8 mouse cellular contexts compared by ENCODE assay signal in the genomic region with DNA sequence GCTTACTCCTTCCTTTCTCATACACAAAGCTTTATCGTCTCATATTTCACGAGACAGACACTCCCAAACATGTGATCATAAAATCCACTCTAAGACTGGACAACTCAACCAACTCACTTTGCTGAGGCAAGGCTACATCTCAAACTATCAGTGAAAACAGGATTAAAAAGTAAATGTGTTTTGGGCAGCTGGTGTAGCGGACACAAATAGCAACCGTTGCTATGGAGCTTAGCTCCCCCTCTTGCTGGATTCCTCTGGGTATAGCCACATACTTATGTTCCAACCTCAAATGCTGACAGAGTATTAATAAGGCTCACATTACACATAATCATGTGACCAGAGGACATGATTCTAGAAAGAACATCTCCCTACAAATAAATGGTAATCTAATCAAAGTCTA. TPM values are rescaled to one million over a fixed set of nuclear protein-coding genes. Genes with fewer than 3 reads are reported as not detected.
DNase-seq lines count a peak whose midpoint lies in the region; ATAC-seq lines count a peak whose summit lies in the region.

No protein-coding gene starts in this region.

- H3K27ac ChIP-seq in kidney, embryonic 15.5 days = no peak overlapping the region
- H3K27ac ChIP-seq in embryonic facial prominence, embryonic 11.5 days (replicated peaks; ENCODE audit: low read depth, low read length) = no peak overlapping the region
- no peak overlapping the region for H3K27ac ChIP-seq in hindbrain, embryonic 11.5 days (ENCODE audit: low read depth, low read length)
- peak overlapping the region; percentile 44; the same call in 1 of the 2 replicates for H3K27ac ChIP-seq in midbrain, embryonic 12.5 days (replicated peaks)
- H3K27ac ChIP-seq in liver, embryonic 11.5 days (ENCODE audit: low read depth, low read length) = no peak overlapping the region

- DNase-seq in kidney, postnatal 14 days = no peak
- peak; percentile 66 for DNase-seq in embryonic facial prominence, embryonic 11.5 days (ENCODE audit: low spot score)
- DNase-seq in hindbrain, embryonic 11.5 days (ENCODE audit: low spot score) = peak; percentile 43
- DNase-seq in cerebellum, adult 18-20 months = no peak
- DNase-seq in urinary bladder, postnatal 4 days (ENCODE audit: low spot score in 2 of 2) = no peak
- no peak for DNase-seq in liver, embryonic 11.5 days (ENCODE audit: low spot score)

- H3K4me1 ChIP-seq in kidney, embryonic 15.5 days = peaks cover 7% of the 10 kb centered on the region
- no peaks in the 10 kb centered on the region for H3K4me1 ChIP-seq in embryonic facial prominence, embryonic 11.5 days (ENCODE audit: control insufficient read depth, insufficient read depth, low read length)
- no peaks in the 10 kb centered on the region for H3K4me1 ChIP-seq in hindbrain, embryonic 11.5 days (replicated peaks; ENCODE audit: control insufficient read depth, insufficient read depth, low read length)
- H3K4me1 ChIP-seq in midbrain, embryonic 12.5 days = peaks cover 18% of the 10 kb centered on the region
- H3K4me1 ChIP-seq in liver, embryonic 11.5 days (replicated peaks; ENCODE audit: control insufficient read depth, insufficient read depth, low read length) = 0 out of 2 replicates have a peak, but pooled peaks cover 6% of the 10 kb centered on the region

- ATAC-seq in kidney, embryonic 15.5 days (replicated peaks; ENCODE audit: low FRiP score) = peak; percentile 58; the same call in 1 of the 2 replicates
- ATAC-seq in embryonic facial prominence, embryonic 11.5 days (replicated peaks; ENCODE audit: insufficient number of reproducible peaks, low FRiP score, low TSS enrichment, low read depth) = 0 out of 2 replicates have a peak, but pooled peaks have one; percentile 65
- ATAC-seq in hindbrain, embryonic 11.5 days (ENCODE audit: low FRiP score) = peak; percentile 57; the same call in 1 of the 2 replicates
- peak; percentile 73; the same call in 1 of the 2 replicates for ATAC-seq in midbrain, embryonic 12.5 days (ENCODE audit: low FRiP score, low read depth)
- ATAC-seq in liver, embryonic 11.5 days (replicated peaks; ENCODE audit: low FRiP score) = no peak

- no peaks in the 10 kb centered on the region for H3K9me3 ChIP-seq in kidney, embryonic 15.5 days (replicated peaks)
- H3K9me3 ChIP-seq in embryonic facial prominence, embryonic 11.5 days (replicated peaks; ENCODE audit: control insufficient read depth, low read length) = no peaks in the 10 kb centered on the region
- H3K9me3 ChIP-seq in hindbrain, embryonic 11.5 days (ENCODE audit: control insufficient read depth, low read length) = peaks cover 2% of the 10 kb centered on the region; the same call in 1 of the 2 replicates
- H3K9me3 ChIP-seq in midbrain, embryonic 12.5 days = peaks cover 3% of the 10 kb centered on the region; the same call in 1 of the 2 replicates
- no peaks in the 10 kb centered on the region for H3K9me3 ChIP-seq in liver, embryonic 11.5 days (ENCODE audit: control insufficient read depth, low read length)

- H3K27me3 ChIP-seq in kidney, embryonic 15.5 days = no peaks in the 10 kb centered on the region
- no peaks in the 10 kb centered on the region for H3K27me3 ChIP-seq in embryonic facial prominence, embryonic 11.5 days (ENCODE audit: control insufficient read depth, insufficient read depth, low read length)
- no peaks in the 10 kb centered on the region for H3K27me3 ChIP-seq in hindbrain, embryonic 11.5 days (ENCODE audit: control insufficient read depth, insufficient read depth, low read length)
- no peaks in the 10 kb centered on the region for H3K27me3 ChIP-seq in midbrain, embryonic 12.5 days
- H3K27me3 ChIP-seq in liver, embryonic 11.5 days (replicated peaks; ENCODE audit: control insufficient read depth, insufficient read depth, low read length) = no peaks in the 10 kb centered on the region

- H3K4me3 ChIP-seq in kidney, embryonic 15.5 days (replicated peaks) = no peak overlapping the region
- H3K4me3 ChIP-seq in embryonic facial prominence, embryonic 11.5 days (ENCODE audit: low read depth, low read length) = no peak overlapping the region
- no peak overlapping the region for H3K4me3 ChIP-seq in hindbrain, embryonic 11.5 days (ENCODE audit: low read depth, low read length)
- no peak overlapping the region for H3K4me3 ChIP-seq in midbrain, embryonic 12.5 days
- no peak overlapping the region for H3K4me3 ChIP-seq in liver, embryonic 11.5 days (ENCODE audit: low read depth, low read length)

- H3K36me3 ChIP-seq in kidney, embryonic 15.5 days = peaks cover 29% of the 10 kb centered on the region
- H3K36me3 ChIP-seq in embryonic facial prominence, embryonic 11.5 days (replicated peaks; ENCODE audit: control insufficient read depth, insufficient read depth, low read depth, low read length) = peaks cover 3% of the 10 kb centered on the region
- H3K36me3 ChIP-seq in hindbrain, embryonic 11.5 days (ENCODE audit: control insufficient read depth, insufficient read depth, low read length) = peaks cover 14% of the 10 kb centered on the region
- peaks cover 33% of the 10 kb centered on the region for H3K36me3 ChIP-seq in midbrain, embryonic 12.5 days
- peaks cover 14% of the 10 kb centered on the region for H3K36me3 ChIP-seq in liver, embryonic 11.5 days (ENCODE audit: control insufficient read depth, insufficient read depth, low read length)

- H3K4me2 ChIP-seq in kidney, embryonic 15.5 days = no peak overlapping the region
- no peak overlapping the region for H3K4me2 ChIP-seq in embryonic facial prominence, embryonic 11.5 days (ENCODE audit: low read depth, low read length)
- H3K4me2 ChIP-seq in hindbrain, embryonic 11.5 days (replicated peaks; ENCODE audit: low read depth, low read length) = no peak overlapping the region
- H3K4me2 ChIP-seq in midbrain, embryonic 12.5 days (replicated peaks) = peak overlapping the region; percentile 25; the same call in 1 of the 2 replicates
- no peak overlapping the region for H3K4me2 ChIP-seq in liver, embryonic 11.5 days

- WGBS in kidney, embryonic 15.5 days = 52% methylated on average over 4 of the region's 4 CpGs
- WGBS in embryonic facial prominence, embryonic 11.5 days = 65% methylated on average over 4 of the region's 4 CpGs
- 82% methylated on average over 4 of the region's 4 CpGs for WGBS in hindbrain, embryonic 11.5 days
- 56% methylated on average over 4 of the region's 4 CpGs for WGBS in midbrain, embryonic 12.5 days
- 78% methylated on average over 4 of the region's 4 CpGs for WGBS in liver, embryonic 11.5 days

- H3K9ac ChIP-seq in kidney, embryonic 15.5 days = no peak overlapping the region
- H3K9ac ChIP-seq in embryonic facial prominence, embryonic 11.5 days (replicated peaks; ENCODE audit: low read length) = no peak overlapping the region
- no peak overlapping the region for H3K9ac ChIP-seq in hindbrain, embryonic 11.5 days (ENCODE audit: low read depth, low read length)
- H3K9ac ChIP-seq in midbrain, embryonic 12.5 days (replicated peaks) = no peak overlapping the region
- no peak overlapping the region for H3K9ac ChIP-seq in liver, embryonic 11.5 days (ENCODE audit: low read depth, low read length)

RNA-seq across cellular contexts. Expression of a gene that starts 29.9 kb away (rescaled TPM):
- polyA plus RNA-seq in kidney, embryonic 15.5 days (2015; fragmentation: Nextera tagmentation; extraction: Ambion mirVana) = 31.1 and 31.3 TPM in 2 replicates
- 45.1 and 50.1 TPM in 2 replicates for polyA plus RNA-seq in embryonic facial prominence, embryonic 11.5 days (2014; fragmentation: Nextera tagmentation; extraction: Ambion mirVana)
- polyA plus RNA-seq in hindbrain, embryonic 11.5 days (2014; fragmentation: Nextera tagmentation; extraction: Ambion mirVana) = 113 and 173 TPM in 2 replicates
- polyA plus RNA-seq in midbrain, embryonic 12.5 days (2016; fragmentation: Nextera tagmentation; extraction: Ambion mirVana) = 141 and 144 TPM in 2 replicates
- 13.9 and 14.8 TPM in 2 replicates for polyA plus RNA-seq in liver, embryonic 11.5 days (2014; fragmentation: Nextera tagmentation; extraction: Ambion mirVana)

Comparison
In these comparisons a context has a peak if more than half of its experiments do, and no peak if none do; other contexts are left out.
1. DNase-seq: peak in embryonic facial prominence, embryonic 11.5 days (single experiment) and hindbrain, embryonic 11.5 days (single experiment); none in kidney, postnatal 14 days (single experiment), cerebellum, adult 18-20 months (0 of 2), urinary bladder, postnatal 4 days (0 of 2) and liver, embryonic 11.5 days (single experiment).